Mouse (Mus musculus) hematopoietic multipotent progenitor cell, adult 10-12 weeks (in vitro differentiated cells): ENCODE data around the gene Csrnp2. TPM values are rescaled to one million over a fixed set of nuclear protein-coding genes. Genes with fewer than 3 reads are reported as not detected.

ENCODE experiments used
- polyA plus RNA-seq: library from polyadenylated mRNA; stranded (reverse); fragments of >175 nt; gene quantifications from 2 replicates; pipeline ENCODE4 v1.2.3, GENCODE M21; 2012; ENCODE audit warnings: low replicate concordance

Gene Csrnp2
- polyA plus RNA-seq, result 1.7 and 2.5 TPM in 2 replicates

DNA sequence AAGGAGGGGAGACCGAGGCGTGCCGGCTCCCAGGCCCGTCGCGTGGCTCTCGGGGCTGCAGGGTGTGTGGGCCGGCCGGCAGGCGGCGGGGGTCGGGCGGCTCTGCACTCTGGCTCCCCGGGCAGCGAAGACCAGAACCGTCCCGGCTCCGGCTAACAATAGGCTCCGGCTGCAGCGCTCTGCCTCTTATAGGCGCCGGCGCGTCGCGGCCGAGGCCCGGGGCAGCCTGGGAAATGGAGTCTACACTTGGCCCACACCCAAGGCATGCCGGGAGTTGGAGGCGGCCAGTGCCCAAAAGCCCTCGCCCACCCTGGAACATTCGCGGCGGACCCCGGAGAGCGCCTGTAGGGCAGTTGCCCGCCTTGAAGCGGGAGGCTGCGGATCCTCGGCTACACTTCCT lies at the start of gene Csrnp2:
Gene Csrnp2, minus strand, starts transcription at position 387 of the 400 bp plus-strand sequence.

DNA sequence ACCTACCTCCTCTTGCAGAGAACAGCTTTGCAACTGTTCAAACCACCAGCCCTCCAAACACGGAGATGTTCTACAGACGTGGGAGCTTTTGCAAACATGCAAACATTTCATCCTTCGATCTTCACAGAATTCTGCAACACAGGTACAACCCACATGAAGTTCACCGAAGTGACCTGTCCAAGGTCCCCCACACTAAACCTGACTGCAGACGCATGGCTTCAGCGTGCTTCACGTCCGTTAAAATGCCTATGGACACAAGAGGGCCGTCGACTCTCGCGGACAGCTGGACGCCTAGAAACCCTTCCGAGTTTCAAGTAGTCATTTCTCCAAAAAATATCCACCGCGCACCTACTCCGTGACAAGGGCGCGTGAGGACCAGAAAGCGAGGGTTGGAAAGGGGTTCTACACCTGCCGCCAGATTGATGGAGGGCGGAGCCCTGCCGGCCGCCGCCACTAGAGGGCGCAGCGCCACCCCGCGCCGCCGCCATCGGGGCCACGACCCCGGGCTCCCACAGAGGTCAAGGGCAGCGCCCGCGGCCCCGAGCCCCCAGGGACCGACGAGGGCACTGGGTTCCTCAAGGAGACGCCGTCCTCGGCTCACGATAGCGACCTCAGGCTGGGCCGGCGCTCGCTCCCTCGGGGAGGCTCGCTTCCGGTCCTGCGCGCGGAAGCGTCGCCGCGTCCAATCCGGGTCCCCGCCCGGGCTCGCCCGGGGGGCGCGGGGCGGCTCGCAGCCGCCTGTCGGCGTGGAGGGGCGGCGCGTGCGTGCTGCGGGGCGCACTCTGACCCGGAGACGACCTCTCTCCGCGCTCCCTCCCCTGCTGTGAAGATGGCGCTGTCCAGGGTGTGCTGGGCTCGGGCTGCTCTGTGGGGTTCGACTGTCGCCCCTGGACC lies 26.7 kb downstream of the Csrnp2 start, which contains the start of gene Letmd1:
Gene Letmd1, plus strand, starts transcription at position 729 of the 894 bp plus-strand sequence.

Other genes with a start within 250 kb of the Csrnp2 start
- gene Tmprss12, start 214.7 kb downstream of the Csrnp2 start, polyA plus RNA-seq, result not detected in 2 replicates
- gene Mettl7a1, start 191.3 kb downstream of the Csrnp2 start, polyA plus RNA-seq, result 31.8 and 54.7 TPM in 2 replicates
- not detected in 2 replicates for gene Mettl7a3, start 160.6 kb downstream of the Csrnp2 start, polyA plus RNA-seq
- gene Methig1, start 142.3 kb downstream of the Csrnp2 start, polyA plus RNA-seq, result not detected in 2 replicates
- gene Mettl7a2, start 142.3 kb downstream of the Csrnp2 start, polyA plus RNA-seq, result not detected in 2 replicates
- not detected in 2 replicates for gene Higd1c, start 130.9 kb downstream of the Csrnp2 start, polyA plus RNA-seq
- 0.05 TPM in 1 of 2 replicates, not detected in the other for gene Gm5475, start 73.3 kb downstream of the Csrnp2 start, polyA plus RNA-seq
- gene Slc11a2, start 70.4 kb downstream of the Csrnp2 start, polyA plus RNA-seq, result 2.2 and 3.5 TPM in 2 replicates
- gene Letmd1, start 26.5 kb downstream of the Csrnp2 start, polyA plus RNA-seq, result 13.1 and 38.6 TPM in 2 replicates
- 3.1 and 3.6 TPM in 2 replicates for gene Tfcp2, start 56.5 kb upstream of the Csrnp2 start, polyA plus RNA-seq
- gene Pou6f1, start 104.5 kb upstream of the Csrnp2 start, polyA plus RNA-seq, result 86.9 and 151 TPM in 2 replicates
- 74.0 and 97.2 TPM in 2 replicates for gene Dazap2, start 119.9 kb upstream of the Csrnp2 start, polyA plus RNA-seq
- gene Smagp, start 141.5 kb upstream of the Csrnp2 start, polyA plus RNA-seq, result 75.2 and 110 TPM in 2 replicates
- gene Bin2, start 174.1 kb upstream of the Csrnp2 start, polyA plus RNA-seq, result 262 and 665 TPM in 2 replicates
- gene Cela1, start 192.4 kb upstream of the Csrnp2 start, polyA plus RNA-seq, result 2.7 and 9.4 TPM in 2 replicates
- 19.7 and 28.3 TPM in 2 replicates for gene Galnt6, start 233.9 kb upstream of the Csrnp2 start, polyA plus RNA-seq